In genomic region chr5:106722771-106723170, GRCm38 (mm10) we compare ENCODE assay signal across 35 mouse cellular contexts.
"Had no signal": no experiment of that assay in that cellular context is flagged by ENCODE, and none has a peak within 500 bp of the region (broad histone marks: within the 10 kb centered on the region; RNA-seq: fewer than 3 reads in every experiment).

No protein-coding gene starts in this region.

- H3K4me1 ChIP-seq: heart, embryonic 12.5 days; heart, embryonic 13.5 days; heart, embryonic 15.5 days; hindbrain, embryonic 10.5 days; hindbrain, embryonic 12.5 days; hindbrain, embryonic 13.5 days; hindbrain, embryonic 15.5 days; intestine, embryonic 15.5 days; kidney, embryonic 15.5 days had no signal

- H3K9me3 ChIP-seq: heart, embryonic 12.5 days; heart, embryonic 13.5 days; heart, embryonic 15.5 days; hindbrain, embryonic 12.5 days; hindbrain, embryonic 13.5 days; hindbrain, embryonic 15.5 days; intestine, embryonic 15.5 days; kidney, embryonic 15.5 days had no signal

- H3K36me3 ChIP-seq: heart, embryonic 12.5 days; heart, embryonic 13.5 days; heart, embryonic 15.5 days; hindbrain, embryonic 10.5 days; hindbrain, embryonic 12.5 days; hindbrain, embryonic 13.5 days; hindbrain, embryonic 15.5 days; intestine, embryonic 15.5 days; kidney, embryonic 15.5 days had no signal

- DNase-seq: heart, postnatal 10 days; heart, postnatal 14 days; heart, postnatal 36 days; heart, postnatal 4 days; kidney, adult 11 months; kidney, adult 18-20 months; kidney, adult 2 months; kidney, adult 8-10 months; kidney, adult 9 months; kidney, postnatal 10 days; kidney, postnatal 14 days; kidney, postnatal 25 days; kidney, postnatal 36 days; kidney, postnatal 4 days; layer of hippocampus, adult 9-11 months; layer of hippocampus, postnatal 36 days had no signal

- H3K4me3 ChIP-seq: heart, embryonic 12.5 days; heart, embryonic 13.5 days; heart, embryonic 15.5 days; hindbrain, embryonic 10.5 days; hindbrain, embryonic 12.5 days; hindbrain, embryonic 13.5 days; hindbrain, embryonic 15.5 days; intestine, embryonic 15.5 days; kidney, embryonic 15.5 days; layer of hippocampus, adult 2 months; left cerebral cortex, adult 2 months had no signal

- H3K9ac ChIP-seq: heart, embryonic 12.5 days; heart, embryonic 13.5 days; heart, embryonic 15.5 days; hindbrain, embryonic 12.5 days; hindbrain, embryonic 13.5 days; hindbrain, embryonic 14.5 days; hindbrain, embryonic 15.5 days; intestine, embryonic 15.5 days; kidney, embryonic 15.5 days had no signal

- ATAC-seq: hindbrain, embryonic 16.5 days; hindbrain, postnatal 0 days; inflammation-experienced regulatory T-cells, adult 6 months; intestine, embryonic 15.5 days; intestine, embryonic 16.5 days; intestine, postnatal 0 days had no signal

- H3K27me3 ChIP-seq: heart, embryonic 12.5 days; heart, embryonic 13.5 days; heart, embryonic 15.5 days; hindbrain, embryonic 12.5 days; hindbrain, embryonic 13.5 days; hindbrain, embryonic 15.5 days; intestine, embryonic 15.5 days; kidney, embryonic 15.5 days had no signal

- H3K4me2 ChIP-seq: heart, embryonic 11.5 days; heart, embryonic 12.5 days; heart, embryonic 13.5 days; heart, embryonic 15.5 days; hindbrain, embryonic 12.5 days; hindbrain, embryonic 13.5 days; hindbrain, embryonic 14.5 days; hindbrain, embryonic 15.5 days; intestine, embryonic 15.5 days; kidney, embryonic 15.5 days had no signal

- H3K27ac ChIP-seq: heart, embryonic 13.5 days; heart, embryonic 15.5 days; hindbrain, embryonic 10.5 days; hindbrain, embryonic 12.5 days; hindbrain, embryonic 13.5 days; hindbrain, embryonic 14.5 days; hindbrain, embryonic 15.5 days; hindbrain, postnatal 0 days; intestine, embryonic 15.5 days; kidney, embryonic 15.5 days; kidney, postnatal 0 days; layer of hippocampus, adult 2 months; left cerebral cortex, adult 2 months had no signal
